Mouse (Mus musculus) megakaryocyte progenitor cell, adult 5-6 weeks (primary cell): ENCODE measurements at regions not wholly inside any gene's neighbourhood (a gene's known extent, or its start where the extent isn't known, plus 50 kb on each side); places are given as distances from the start of the nearest gene placed in this dataset.
"Not testable (repeated sequence)": the region's sequence is repeated elsewhere in the genome, so short reads cannot be mapped to it uniquely, and the experiment has no call there.

ENCODE experiments used
- ATAC-seq: replicated peaks from 2 replicates; pipeline ENCODE4 v1.8.0; 2016; ENCODE audit warnings: mild to moderate bottlenecking, moderate TSS enrichment, inconsistent platforms; ENCODE audit not compliant: poor library complexity

DNA sequence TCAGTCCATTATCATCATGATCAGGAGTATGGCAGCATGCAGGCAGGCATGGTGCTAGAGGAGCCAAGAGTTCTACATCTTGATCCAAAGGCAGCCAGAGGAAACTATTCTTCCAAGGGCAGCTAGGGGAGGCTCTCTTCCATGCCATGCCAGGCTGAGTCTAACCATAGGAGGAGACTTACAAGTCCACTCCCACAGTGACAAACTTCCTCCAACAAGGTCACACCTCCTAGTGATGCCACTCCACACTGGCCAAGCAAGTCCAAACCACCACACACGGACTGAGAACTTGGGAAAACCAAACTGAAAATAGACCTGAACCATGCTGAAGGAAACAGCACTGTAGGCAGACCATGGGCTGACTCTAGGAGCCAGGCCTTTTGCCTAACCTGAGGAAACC, 197.4 kb downstream of the Prex1 start:
- 0 out of 2 replicates have a peak, but pooled peaks have one; percentile 31 for ATAC-seq

GRCm38 (mm10) chr2:166514664-166515063, 199.0 kb downstream of the Prex1 start:
- no peak for ATAC-seq

- peak; percentile 57; the same call in 1 of the 2 replicates for ATAC-seq
Observed at GRCm38 (mm10) chr2:166512488-166512887, 201.1 kb downstream of the Prex1 start.

DNA sequence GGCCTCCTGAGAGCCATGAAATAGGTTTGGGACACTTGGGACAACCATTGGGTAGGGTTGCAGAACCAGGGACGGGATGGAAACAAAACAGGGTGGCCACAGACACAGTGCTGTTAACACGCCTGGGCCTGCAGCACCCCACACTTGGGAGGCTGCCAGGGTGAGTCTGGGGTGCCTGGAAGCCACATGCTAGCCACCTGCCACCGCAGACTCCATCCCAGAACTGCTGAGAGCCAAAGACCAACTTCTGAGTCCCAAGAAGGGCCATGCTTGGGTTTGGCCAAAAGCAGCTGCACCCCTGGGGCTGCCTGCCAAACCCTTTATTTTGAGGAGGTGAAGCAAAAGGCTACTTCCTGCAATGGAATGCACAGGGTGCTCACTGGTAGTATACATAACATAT, 202.2 kb downstream of the Prex1 start:
- ATAC-seq: not testable (repeated sequence)

DNA sequence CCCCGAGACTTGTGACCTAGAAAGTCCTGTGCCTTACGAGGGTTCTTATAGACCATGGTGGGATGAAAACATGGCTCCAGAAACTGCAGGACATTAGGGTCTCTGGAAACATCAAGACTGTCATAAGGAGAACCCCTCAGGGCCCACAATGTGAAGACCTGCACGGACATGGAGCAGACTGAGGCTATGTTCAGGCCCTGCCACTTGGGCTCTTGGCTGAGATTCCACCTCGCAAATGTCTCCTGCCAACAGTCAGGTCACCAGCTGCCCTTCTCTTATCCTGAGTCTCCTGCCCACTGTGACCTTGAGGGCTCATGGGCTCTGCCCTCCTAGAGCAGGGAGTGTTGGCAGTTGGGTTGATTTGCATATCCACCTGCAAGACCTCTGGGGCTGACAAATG, 202.9 kb downstream of the Prex1 start:
- no peak for ATAC-seq

- no peak for ATAC-seq
Observed at GRCm38 (mm10) chr2:166509591-166509990, 204.0 kb downstream of the Prex1 start.

GRCm38 (mm10) chr2:166508656-166509420, 204.8 kb downstream of the Prex1 start:
- no peak for ATAC-seq

DNA sequence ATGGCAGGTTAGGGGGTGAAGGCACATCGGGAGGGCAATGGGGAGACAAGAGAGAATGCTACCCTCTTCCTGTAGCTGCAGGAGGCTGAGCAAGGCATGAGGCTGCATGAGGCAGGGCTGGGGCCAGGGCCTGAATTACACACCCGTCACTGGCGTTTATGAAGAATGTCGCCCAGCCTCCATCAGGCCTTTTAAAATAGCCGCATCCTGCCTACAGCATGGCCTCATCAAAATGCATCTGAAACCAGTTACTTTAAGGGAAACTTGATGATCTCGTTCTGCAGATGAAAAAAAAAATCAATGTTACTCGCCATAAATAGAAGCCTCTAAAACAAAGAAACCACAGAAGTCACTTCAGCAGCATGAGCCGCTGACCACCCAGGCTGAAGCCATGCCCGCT, 208.3 kb downstream of the Prex1 start:
- no peak for ATAC-seq

DNA sequence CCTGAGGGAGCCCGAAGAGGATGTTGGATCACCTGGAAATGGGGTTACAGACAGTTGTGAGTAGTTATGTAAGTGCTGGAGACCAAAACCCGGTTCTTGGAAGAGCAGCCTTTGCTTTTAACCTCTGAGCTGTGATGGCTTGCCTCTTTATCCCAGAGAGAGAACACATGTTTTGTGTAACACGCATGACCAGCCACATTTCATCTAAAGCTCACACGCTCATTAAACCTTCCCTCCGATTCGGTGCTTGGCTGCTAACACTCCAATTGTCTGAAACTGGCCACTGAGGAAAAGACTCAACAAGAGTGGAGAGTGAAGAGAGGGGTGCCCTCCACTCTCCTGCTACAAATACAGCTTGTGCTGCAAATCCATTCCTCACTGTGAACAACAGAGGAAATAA, 210.0 kb downstream of the Prex1 start:
- ATAC-seq: no peak

DNA sequence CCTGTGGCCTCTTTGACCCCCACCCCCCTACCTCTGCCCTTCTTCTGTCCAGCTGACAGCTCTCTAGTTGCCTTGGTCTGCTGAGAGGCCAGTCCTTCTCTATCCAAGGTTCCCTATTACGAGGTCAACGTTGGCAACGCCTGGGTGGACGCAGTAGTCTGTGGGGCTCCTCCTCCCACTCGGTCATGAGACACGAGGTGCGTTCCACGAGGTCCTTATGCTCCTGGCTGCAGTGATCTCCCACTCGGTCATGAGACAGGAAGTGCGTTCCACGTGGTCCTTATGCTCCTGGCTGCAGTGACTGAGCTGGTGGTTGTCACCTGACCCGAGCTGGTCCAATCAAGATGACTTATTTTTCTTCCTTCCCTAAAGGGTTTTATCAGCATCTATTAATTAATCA, 220.7 kb downstream of the Prex1 start:
- ATAC-seq: no peak

GRCm38 (mm10) chr2:166492421-166492820, 221.2 kb downstream of the Prex1 start:
- ATAC-seq: no peak

GRCm38 (mm10) chr2:166491861-166492260, 221.8 kb downstream of the Prex1 start:
- ATAC-seq: peak; percentile 92

DNA sequence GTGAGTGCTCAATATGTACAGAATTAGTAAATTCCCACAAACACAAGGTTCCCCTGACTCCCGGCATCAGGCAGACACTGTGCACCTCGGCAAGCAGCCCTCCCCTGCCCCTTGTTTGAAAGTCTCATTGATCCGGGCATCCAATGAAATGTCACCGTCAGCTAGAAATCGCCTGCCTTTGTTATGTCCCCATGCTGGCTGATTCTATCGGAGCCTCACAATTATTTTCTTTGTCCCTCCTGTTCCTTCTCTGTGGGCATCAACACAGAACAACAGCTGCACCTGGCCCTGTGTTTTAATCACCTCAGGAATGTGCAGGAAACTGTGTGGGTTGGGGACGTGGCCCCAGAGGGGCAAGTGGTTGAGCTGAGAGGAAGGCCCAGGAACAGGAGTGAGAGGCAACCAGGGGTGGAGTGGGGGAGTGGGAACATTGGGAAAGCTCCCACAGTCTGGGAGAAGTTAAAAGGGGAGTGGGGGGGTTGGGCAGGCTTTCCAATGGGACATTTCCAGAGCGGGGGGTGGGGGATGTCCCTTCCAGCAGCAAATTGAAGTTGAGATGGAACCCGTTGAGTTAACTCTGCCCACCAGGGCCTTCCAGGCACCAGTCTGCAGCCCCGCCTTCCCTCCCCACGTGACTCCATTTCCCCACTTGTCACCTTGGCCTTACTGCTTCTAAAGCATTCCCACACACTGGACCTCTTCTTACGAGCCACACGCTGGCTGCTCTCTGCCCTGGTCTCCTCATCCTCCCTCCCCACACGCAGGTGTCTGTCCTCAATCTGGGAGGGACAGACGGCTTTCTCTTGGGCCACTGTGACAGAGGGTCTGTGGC, 224.4 kb downstream of the Prex1 start:
- no peak for ATAC-seq

DNA sequence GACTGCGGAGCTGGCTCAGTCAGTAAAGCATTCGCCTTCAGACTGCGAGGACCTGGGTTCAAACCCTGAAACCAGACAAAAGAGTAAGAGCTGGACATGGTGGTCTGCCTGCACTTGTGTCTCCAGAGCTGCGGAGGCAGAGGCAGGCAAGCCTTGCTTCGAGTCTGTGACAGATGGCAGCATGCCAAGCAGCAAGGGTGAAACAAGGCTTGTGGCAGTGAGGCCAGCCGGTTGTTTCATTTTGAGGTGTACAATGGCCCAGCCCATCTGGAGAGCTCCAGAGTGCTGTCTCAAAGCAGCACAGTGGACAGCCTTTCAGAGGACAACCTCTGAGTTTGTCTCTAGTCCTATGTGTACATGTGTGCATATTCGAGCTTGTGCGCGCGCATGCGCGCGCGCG, 225.9 kb downstream of the Prex1 start:
- no peak for ATAC-seq

GRCm38 (mm10) chr2:166485788-166486187, 227.8 kb downstream of the Prex1 start:
- no peak for ATAC-seq

- no peak for ATAC-seq
Observed at GRCm38 (mm10) chr2:166485361-166485760, 228.3 kb downstream of the Prex1 start.

GRCm38 (mm10) chr2:166483617-166484319, 229.9 kb downstream of the Prex1 start:
- no peak; the same call in 1 of the 2 replicates for ATAC-seq

GRCm38 (mm10) chr2:166482720-166483616, 230.7 kb downstream of the Prex1 start:
- ATAC-seq: no peak

- no peak for ATAC-seq
Observed at GRCm38 (mm10) chr2:166481774-166482173, 231.9 kb downstream of the Prex1 start.

DNA sequence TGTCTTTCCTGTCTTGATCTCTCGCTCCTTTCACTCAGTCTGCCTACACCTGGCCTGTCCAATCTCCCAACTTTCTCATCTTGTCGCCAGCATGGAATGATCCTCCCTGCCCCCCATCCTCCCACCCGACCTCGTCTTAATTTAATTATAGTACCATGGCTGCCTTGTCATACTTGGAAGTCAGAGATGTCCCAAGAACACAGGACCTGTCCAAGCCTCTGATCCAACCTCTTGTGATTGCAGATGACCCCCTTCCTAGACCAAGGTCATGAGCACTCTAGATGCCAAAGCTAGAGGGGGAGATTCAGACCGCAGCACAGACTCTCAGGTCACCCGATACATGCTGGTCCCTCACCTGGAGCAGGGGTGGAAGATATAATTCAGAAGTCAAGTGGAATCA, 232.3 kb downstream of the Prex1 start:
- ATAC-seq: no peak
